Mouse (Mus musculus) liver, postnatal 0 days (tissue): ENCODE results near the gene Fam118a. TPM values are rescaled to one million over a fixed set of nuclear protein-coding genes. Genes with fewer than 3 reads are reported as not detected.

Experiments
- ATAC-seq: fragments of 200-750 bp; cut with Nextera tagmentation; 2 replicates; pipeline ENCODE4 v1.8.0; 2017; ENCODE audit warnings: mild to moderate bottlenecking, moderate library complexity
- DNase-seq: peaks from one replicate; pipeline ENCODE4 v3.0.0-alpha.2; 2016
- H3K27ac ChIP-seq: fragments of 300-500 bp; sonication (generic); 2 replicates; pipeline ENCODE4 v1.5.1; 2014; ENCODE audit warnings: antibody characterized with exemption, moderate library complexity, mild to moderate bottlenecking, low read depth
- H3K27me3 ChIP-seq: fragments of 300-500 bp; sonication (generic); 2 replicates; pipeline ENCODE4 v1.6.1; 2014; ENCODE audit warnings: low read length, control low read depth, mixed read lengths; ENCODE audit not compliant: insufficient read depth
- H3K36me3 ChIP-seq: fragments of 300-500 bp; sonication (generic); replicated peaks from 2 replicates; pipeline ENCODE4 v1.6.1; 2014; ENCODE audit warnings: mild to moderate bottlenecking, control low read depth, low read length, moderate library complexity, mixed read lengths; ENCODE audit not compliant: insufficient read depth
- H3K4me1 ChIP-seq: fragments of 300-500 bp; sonication (generic); 2 replicates; pipeline ENCODE4 v1.6.1; 2014; ENCODE audit warnings: antibody characterized with exemption, mild to moderate bottlenecking, control low read depth; ENCODE audit not compliant: insufficient read depth
- H3K4me2 ChIP-seq: fragments of 300-500 bp; sonication (generic); 2 replicates; pipeline ENCODE4 v1.6.1; 2014; ENCODE audit warnings: low read depth, mild to moderate bottlenecking, low read length, moderate library complexity, mixed read lengths
- H3K4me3 ChIP-seq: fragments of 300-500 bp; sonication (generic); 2 replicates; pipeline ENCODE4 v1.5.1; 2014; ENCODE audit warnings: low read depth, low read length
- H3K9ac ChIP-seq: fragments of 300-500 bp; sonication (generic); replicated peaks from 2 replicates; pipeline ENCODE4 v1.6.1; 2014; ENCODE audit warnings: mild to moderate bottlenecking, moderate library complexity
- H3K9me3 ChIP-seq: fragments of 300-500 bp; sonication (generic); 2 replicates; pipeline ENCODE4 v1.6.1; 2016; ENCODE audit warnings: mild to moderate bottlenecking, control low read depth, low read length, mixed read lengths
- CTCF ChIP-seq: sonication (generic); IDR thresholded peaks from 2 replicates; pipeline ENCODE4 v1.5.1; 2016; ENCODE audit warnings: antibody characterized with exemption, low read depth
- EP300 ChIP-seq: IDR thresholded peaks from 2 replicates; pipeline ENCODE4 v1.6.1; 2016; ENCODE audit warnings: antibody characterized with exemption, low read depth, mild to moderate bottlenecking
- WGBS: fragments of 180-500 bp; shearing (Covaris S2); extraction: QIAGEN DNeasy Blood & Tissue Kit; methylation state at CpG from one replicate; pipeline ENCODE4 v1.1.7; 2014; ENCODE audit not compliant: insufficient replicate concordance; 5-methylcytosine and 5-hydroxymethylcytosine counted together
- polyA plus RNA-seq: library from polyadenylated mRNA; unstranded; fragments of >200 nt; fragmentation: Nextera tagmentation; extraction: Ambion mirVana; gene quantifications from 2 replicates; pipeline ENCODE4 v1.2.1, GENCODE M21; 2015

Gene Fam118a
- polyA plus RNA-seq, 1 experiment from 2014 or later = 4.2 TPM

- 75% methylated on average over 10 of the region's 10 CpGs for WGBS
- peak overlapping the region; percentile 9; the same call in 1 of the 2 replicates for H3K27ac ChIP-seq
- H3K4me2 ChIP-seq = no peak overlapping the region
- ATAC-seq (no peak), DNase-seq (no peak)
- H3K27me3 ChIP-seq = no peaks in the 10 kb centered on the region
- H3K9me3 ChIP-seq = no peaks in the 10 kb centered on the region
- H3K36me3 ChIP-seq = peaks cover 4% of the 10 kb centered on the region; the same call in 1 of the 2 replicates
- no peak for TF ChIP-seq CTCF
- no peak for TF ChIP-seq EP300
- peaks cover 13% of the 10 kb centered on the region for H3K4me1 ChIP-seq
- no peak overlapping the region for H3K4me3 ChIP-seq
- no peak overlapping the region for H3K9ac ChIP-seq
Measured at GRCm38 (mm10) chr15:85041546-85042225, 12.9 kb downstream of the Fam118a start.

- Histone ChIP-seq H3K36me3 (peaks cover 4% of the 10 kb centered on the region; the same call in 1 of the 2 replicates), H3K4me3 (no peak overlapping the region), H3K4me2 (no peak overlapping the region), H3K9ac (no peak overlapping the region), H3K4me1 (peaks cover 9% of the 10 kb centered on the region), H3K27me3 (no peaks in the 10 kb centered on the region), H3K9me3 (no peaks in the 10 kb centered on the region), H3K27ac (peak overlapping the region; percentile 34; the same call in 1 of the 2 replicates)
- WGBS = 32% methylated on average over 4 of the region's 4 CpGs
- DNase-seq (peak; percentile 51), ATAC-seq (peak; percentile 68)
- TF ChIP-seq EP300 (no peak), CTCF (peak; percentile 74)
Measured at GRCm38 (mm10) chr15:85042361-85042954, 13.7 kb downstream of the Fam118a start.

GRCm38 (mm10) chr15:85043116-85043515 is 14.4 kb downstream of the Fam118a start:
- H3K4me1 ChIP-seq = peaks cover 4% of the 10 kb centered on the region; the same call in 1 of the 2 replicates
- WGBS = 54% methylated on average over 5 of the region's 5 CpGs
- no peak overlapping the region for H3K4me2 ChIP-seq
- 0 out of 2 replicates have a peak overlapping the region, but pooled peaks have one; percentile 34 for H3K27ac ChIP-seq
- DNase-seq (no peak), ATAC-seq (no peak)
- no peak for TF ChIP-seq CTCF
- TF ChIP-seq EP300 = no peak
- H3K4me3 ChIP-seq = no peak overlapping the region
- peaks cover 4% of the 10 kb centered on the region; the same call in 1 of the 2 replicates for H3K36me3 ChIP-seq
- no peak overlapping the region for H3K9ac ChIP-seq
- H3K27me3 ChIP-seq = no peaks in the 10 kb centered on the region
- H3K9me3 ChIP-seq = no peaks in the 10 kb centered on the region

- Histone ChIP-seq H3K27me3 (no peaks in the 10 kb centered on the region), H3K36me3 (peaks cover 9% of the 10 kb centered on the region), H3K27ac (no peak overlapping the region), H3K4me1 (0 out of 2 replicates have a peak, but pooled peaks cover 3% of the 10 kb centered on the region), H3K4me2 (no peak overlapping the region), H3K9ac (no peak overlapping the region), H3K4me3 (no peak overlapping the region), H3K9me3 (no peaks in the 10 kb centered on the region)
- 62% methylated on average over 5 of the region's 5 CpGs for WGBS
- TF ChIP-seq EP300 = no peak
- TF ChIP-seq CTCF = no peak
- DNase-seq (no peak), ATAC-seq (no peak)
Measured at GRCm38 (mm10) chr15:85043761-85044160, 15.0 kb downstream of the Fam118a start.

GRCm38 (mm10) chr15:85046230-85046950 is 17.6 kb downstream of the Fam118a start:
- 83% methylated on average over 14 of the region's 14 CpGs for WGBS
- TF ChIP-seq EP300 = no peak
- DNase-seq = no peak

GRCm38 (mm10) chr15:85047865-85048264 is 19.1 kb downstream of the Fam118a start:
- WGBS = 86% methylated on average over 4 of the region's 4 CpGs
- TF ChIP-seq CTCF (no peak), EP300 (no peak)
- Histone ChIP-seq H3K4me3 (no peak overlapping the region), H3K4me2 (no peak overlapping the region), H3K4me1 (0 out of 2 replicates have a peak, but pooled peaks cover under 1% of the 10 kb centered on the region), H3K9me3 (no peaks in the 10 kb centered on the region), H3K36me3 (peaks cover 30% of the 10 kb centered on the region), H3K9ac (no peak overlapping the region), H3K27ac (no peak overlapping the region), H3K27me3 (no peaks in the 10 kb centered on the region)
- DNase-seq = no peak
- no peak for ATAC-seq

More at GRCm38 (mm10) chr15:85046230-85046950, 17.6 kb downstream of the Fam118a start:
- Histone ChIP-seq H3K4me2 (no peak overlapping the region), H3K36me3 (peaks cover 24% of the 10 kb centered on the region), H3K27ac (no peak overlapping the region), H3K4me3 (no peak overlapping the region), H3K4me1 (0 out of 2 replicates have a peak, but pooled peaks cover 3% of the 10 kb centered on the region), H3K9ac (no peak overlapping the region), H3K9me3 (no peaks in the 10 kb centered on the region), H3K27me3 (no peaks in the 10 kb centered on the region)
- no peak for ATAC-seq
